Comparison of ENCODE assay signal across 32 mouse cellular contexts in the genomic region with DNA sequence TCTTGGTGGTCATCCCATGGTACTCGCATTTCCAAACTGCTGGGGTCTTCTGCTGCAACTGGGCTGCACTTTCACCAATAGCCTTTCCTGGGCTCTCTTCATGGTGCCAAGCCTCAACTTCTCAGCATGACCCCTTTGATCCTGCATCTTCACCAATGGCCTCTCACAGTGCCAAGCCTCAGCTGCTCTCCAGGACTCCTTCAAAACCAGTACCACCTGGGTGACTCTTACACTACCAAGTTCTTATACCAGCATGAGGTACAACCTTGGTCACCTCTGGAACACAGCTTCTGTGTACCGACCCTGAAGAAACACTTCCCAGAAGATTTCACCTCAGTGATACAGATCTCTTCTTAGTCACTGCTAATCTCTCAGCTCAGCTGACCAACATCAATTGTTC. TPM values are rescaled to one million over a fixed set of nuclear protein-coding genes. Genes with fewer than 3 reads are reported as not detected.
"Had no signal": no experiment of that assay in that cellular context is flagged by ENCODE, and none has a peak within 500 bp of the region (broad histone marks: within the 10 kb centered on the region; RNA-seq: fewer than 3 reads in every experiment).

A gene (minus strand): TSS at position 101 of the 400 bp plus-strand sequence.

- H3K27me3 ChIP-seq: embryonic facial prominence, embryonic 12.5 days; embryonic facial prominence, embryonic 15.5 days; forebrain, embryonic 15.5 days had no signal

- H3K27ac ChIP-seq: embryonic facial prominence, embryonic 10.5 days; embryonic facial prominence, embryonic 12.5 days; embryonic facial prominence, embryonic 13.5 days; embryonic facial prominence, embryonic 15.5 days; forebrain, embryonic 10.5 days; forebrain, embryonic 12.5 days; forebrain, embryonic 13.5 days; forebrain, embryonic 15.5 days; gastrocnemius, adult 2 months; heart, adult 2 months had no signal

- H3K36me3 ChIP-seq: embryonic facial prominence, embryonic 10.5 days; embryonic facial prominence, embryonic 12.5 days; embryonic facial prominence, embryonic 13.5 days; embryonic facial prominence, embryonic 15.5 days; forebrain, embryonic 10.5 days; forebrain, embryonic 12.5 days; forebrain, embryonic 15.5 days had no signal

- H3K4me3 ChIP-seq: embryonic facial prominence, embryonic 10.5 days; embryonic facial prominence, embryonic 12.5 days; embryonic facial prominence, embryonic 13.5 days; embryonic facial prominence, embryonic 15.5 days; erythroblast, embryonic 14.5 days; forebrain, embryonic 10.5 days; forebrain, embryonic 12.5 days; forebrain, embryonic 13.5 days; forebrain, embryonic 15.5 days; gastrocnemius, adult 2 months; heart, adult 2 months had no signal

- H3K4me1 ChIP-seq: embryonic facial prominence, embryonic 10.5 days; embryonic facial prominence, embryonic 12.5 days; embryonic facial prominence, embryonic 13.5 days; embryonic facial prominence, embryonic 15.5 days; forebrain, embryonic 10.5 days; forebrain, embryonic 12.5 days; forebrain, embryonic 13.5 days; forebrain, embryonic 15.5 days had no signal

- DNase-seq: cerebellum, adult 2 months; cerebellum, adult 8-10 months; cerebellum, adult 9-10 months; cerebellum, adult 9-11 months; cerebellum, postnatal 10 days; cerebellum, postnatal 14 days; cerebellum, postnatal 25 days; cerebellum, postnatal 36 days; embryo, embryonic 11 days; forebrain, postnatal 0 days; gastrocnemius, adult 2 months; gastrocnemius, postnatal 10 days; gastrocnemius, postnatal 14 days; gastrocnemius, postnatal 25 days; gastrocnemius, postnatal 36 days; heart, adult 18-20 months; heart, adult 2 months had no signal

RNA-seq across cellular contexts. Expression of the gene that starts here (rescaled TPM):
- polyA plus RNA-seq: cerebellum, adult 2 months; cortical plate, adult 2 months; embryonic facial prominence, embryonic 10.5 days; embryonic facial prominence, embryonic 11.5 days; embryonic facial prominence, embryonic 12.5 days; embryonic facial prominence, embryonic 13.5 days; embryonic facial prominence, embryonic 14.5 days; embryonic facial prominence, embryonic 15.5 days; erythroblast, embryonic 14.5 days; forebrain, embryonic 10.5 days; forebrain, embryonic 11.5 days; forebrain, embryonic 12.5 days; forebrain, embryonic 13.5 days; forebrain, embryonic 14.5 days; forebrain, embryonic 15.5 days; forebrain, embryonic 16.5 days; forebrain, postnatal 0 days; heart, adult 2 months had no signal
